Mouse (Mus musculus) C2C12 (cell line): ENCODE results near the gene Lrp1. TPM values are rescaled to one million over a fixed set of nuclear protein-coding genes. Genes with fewer than 3 reads are reported as not detected.
"Not testable (repeated sequence)": the region's sequence is repeated elsewhere in the genome, so short reads cannot be mapped to it uniquely, and the experiment has no call there.

Experiments used
- H3K27me3 ChIP-seq: one replicate; pipeline ENCODE4 v1.6.1; 2011; ENCODE audit not compliant: control insufficient read depth, insufficient read depth, insufficient read length
- H3K36me3 ChIP-seq: one replicate; pipeline ENCODE4 v1.6.1; 2011; ENCODE audit not compliant: control insufficient read depth, insufficient read depth
- H3K4me3 ChIP-seq: one replicate; pipeline ENCODE4 v1.5.1; 2011; ENCODE audit warnings: mild to moderate bottlenecking, control low read depth; ENCODE audit not compliant: poor library complexity, insufficient read depth, severe bottlenecking
- H3K79me2 ChIP-seq: one replicate; pipeline ENCODE4 v1.6.1; 2011; ENCODE audit not compliant: control insufficient read depth, insufficient read depth
- H3K79me3 ChIP-seq: one replicate; pipeline ENCODE4 v1.6.1; 2011; ENCODE audit warnings: low read depth, control low read depth
- H3ac ChIP-seq: one replicate; pipeline ENCODE3; 2011; ENCODE audit warnings: low read depth; ENCODE audit not compliant: control insufficient read depth, insufficient read length
- CEBPB ChIP-seq: IDR thresholded peaks from one replicate; pipeline ENCODE4 v1.6.1; 2011; ENCODE audit warnings: low read depth, mild to moderate bottlenecking, control low read depth, moderate library complexity
- CTCF ChIP-seq: IDR thresholded peaks from one replicate; pipeline ENCODE4 v1.5.1; 2011; ENCODE audit not compliant: control insufficient read depth, insufficient read depth, insufficient read length
- FOSL1 ChIP-seq: IDR thresholded peaks from one replicate; pipeline ENCODE4 v1.8.0; 2011; ENCODE audit warnings: mild to moderate bottlenecking, low read length; ENCODE audit not compliant: poor library complexity, insufficient read depth, severe bottlenecking
- MAX ChIP-seq: IDR thresholded peaks from one replicate; pipeline ENCODE4 v1.6.1; 2011; ENCODE audit warnings: mild to moderate bottlenecking, control low read depth
- MYOD1 ChIP-seq: IDR thresholded peaks from one replicate; pipeline ENCODE4 v1.6.1; 2011; ENCODE audit warnings: low read depth; ENCODE audit not compliant: control insufficient read depth, insufficient read length
- MYOG ChIP-seq: IDR thresholded peaks from one replicate; pipeline ENCODE4 v1.6.1; 2011; ENCODE audit not compliant: control insufficient read depth, insufficient read length; ENCODE audit errors: extremely low read depth
- USF1 ChIP-seq: IDR thresholded peaks from one replicate; pipeline ENCODE4 v1.6.1; 2011; ENCODE audit warnings: low read depth, mild to moderate bottlenecking, control low read depth, moderate library complexity
- polyA plus RNA-seq: library from polyadenylated mRNA; unstranded; fragments of >200 nt; fragmentation: generic; extraction: Trizol; gene quantifications from one replicate; pipeline ENCODE4 v1.2.1, GENCODE M21; 2012; ENCODE audit warnings: missing spikeins

Lrp1 gene
- polyA plus RNA-seq, 1 experiment = 190 TPM

- no peak for TF ChIP-seq FOSL1
- TF ChIP-seq CEBPB = no peak
- TF ChIP-seq MYOD1 = no peak
- no peak for TF ChIP-seq USF1
- TF ChIP-seq CTCF = peak; percentile 72
- H3K27me3 ChIP-seq = no peaks in the 10 kb centered on the region
- H3K36me3 ChIP-seq = peaks cover 52% of the 10 kb centered on the region
- peaks cover 40% of the 10 kb centered on the region for H3K79me3 ChIP-seq
- peaks cover 56% of the 10 kb centered on the region for H3K79me2 ChIP-seq
- H3ac ChIP-seq = peak overlapping the region; percentile 9
- H3K4me3 ChIP-seq = peak overlapping the region; percentile 3
Observed at GRCm38 (mm10) chr10:127662666-127663253, 41.8 kb upstream of the Lrp1 start.

GRCm38 (mm10) chr10:127661915-127662663 lies 41.1 kb upstream of the Lrp1 start:
- peaks cover 56% of the 10 kb centered on the region for H3K79me2 ChIP-seq
- peaks cover 40% of the 10 kb centered on the region for H3K79me3 ChIP-seq
- H3K27me3 ChIP-seq = no peaks in the 10 kb centered on the region
- TF ChIP-seq CTCF (no peak), FOSL1 (no peak), MYOG (no peak), MAX (no peak), CEBPB (no peak), MYOD1 (no peak), USF1 (no peak)
- H3K4me3 ChIP-seq = peak overlapping the region; percentile 3
- H3K36me3 ChIP-seq = peaks cover 52% of the 10 kb centered on the region
- H3ac ChIP-seq = no peak overlapping the region

GRCm38 (mm10) chr10:127661291-127661914 lies 40.5 kb upstream of the Lrp1 start:
- TF ChIP-seq FOSL1 = no peak
- TF ChIP-seq MAX = no peak
- no peak for TF ChIP-seq USF1
- no peak for TF ChIP-seq MYOD1
- TF ChIP-seq CTCF = no peak
- TF ChIP-seq MYOG = no peak
- TF ChIP-seq CEBPB = no peak
- Histone ChIP-seq H3K79me2 (peaks cover 55% of the 10 kb centered on the region), H3K4me3 (no peak overlapping the region)

GRCm38 (mm10) chr10:127659551-127659950 lies 38.6 kb upstream of the Lrp1 start:
- Histone ChIP-seq H3K79me3 (peaks cover 22% of the 10 kb centered on the region), H3K79me2 (peaks cover 37% of the 10 kb centered on the region), H3ac (no peak overlapping the region), H3K27me3 (no peaks in the 10 kb centered on the region), H3K36me3 (peaks cover 42% of the 10 kb centered on the region), H3K4me3 (no peak overlapping the region)
- TF ChIP-seq MYOG = no peak
- no peak for TF ChIP-seq FOSL1
- no peak for TF ChIP-seq CEBPB
- TF ChIP-seq MYOD1 = no peak

More at GRCm38 (mm10) chr10:127661291-127661914, 40.5 kb upstream of the Lrp1 start:
- no peaks in the 10 kb centered on the region for H3K27me3 ChIP-seq
- H3ac ChIP-seq = no peak overlapping the region
- peaks cover 52% of the 10 kb centered on the region for H3K36me3 ChIP-seq
- H3K79me3 ChIP-seq = peaks cover 40% of the 10 kb centered on the region

GRCm38 (mm10) chr10:127658076-127658475 lies 37.1 kb upstream of the Lrp1 start:
- Histone ChIP-seq H3K36me3 (peaks cover 27% of the 10 kb centered on the region), H3ac (no peak overlapping the region), H3K27me3 (no peaks in the 10 kb centered on the region), H3K79me3 (peaks cover 8% of the 10 kb centered on the region), H3K79me2 (peaks cover 22% of the 10 kb centered on the region), H3K4me3 (no peak overlapping the region)
- no peak for TF ChIP-seq FOSL1
- TF ChIP-seq USF1 = peak; percentile 27

GRCm38 (mm10) chr10:127657617-127658016 lies 36.7 kb upstream of the Lrp1 start:
- Histone ChIP-seq H3K79me2 (peaks cover 18% of the 10 kb centered on the region), H3K36me3 (peaks cover 23% of the 10 kb centered on the region)
- H3K4me3 ChIP-seq, H3ac ChIP-seq, H3K79me3 ChIP-seq, H3K27me3 ChIP-seq: not testable (repeated sequence)
